Mouse (Mus musculus) forebrain, embryonic 14.5 days (tissue): Measurements from ENCODE around the gene Cpne4. TPM values are rescaled to one million over a fixed set of nuclear protein-coding genes. Genes with fewer than 3 reads are reported as not detected.

Experiments used
- ATAC-seq: fragments of 200-750 bp; cut with Nextera tagmentation; 2 replicates; pipeline ENCODE4 v1.8.0; 2017; ENCODE audit warnings: mild to moderate bottlenecking, moderate library complexity
- DNase-seq: peaks from one replicate; pipeline ENCODE4 v3.0.0-alpha.2; 2015; ENCODE audit warnings: low spot score
- H3K27ac ChIP-seq: fragments of 300-500 bp; sonication (generic); 2 replicates; pipeline ENCODE4 v1.5.1; 2014; ENCODE audit warnings: low read depth, mild to moderate bottlenecking, control low read depth, low read length, moderate library complexity
- H3K27me3 ChIP-seq: fragments of 300-500 bp; sonication (generic); replicated peaks from 2 replicates; pipeline ENCODE4 v1.6.1; 2014; ENCODE audit warnings: low read length, control low read depth, mixed read lengths; ENCODE audit not compliant: control insufficient read depth, insufficient read depth
- H3K36me3 ChIP-seq: fragments of 300-500 bp; sonication (generic); 2 replicates; pipeline ENCODE4 v1.6.1; 2014; ENCODE audit warnings: low read length, control low read depth; ENCODE audit not compliant: control insufficient read depth, insufficient read depth
- H3K4me1 ChIP-seq: fragments of 300-500 bp; sonication (generic); 2 replicates; pipeline ENCODE4 v1.6.1; 2014; ENCODE audit warnings: antibody characterized with exemption, low read length, control low read depth; ENCODE audit not compliant: control insufficient read depth, insufficient read depth
- H3K4me2 ChIP-seq: fragments of 300-500 bp; sonication (generic); 2 replicates; pipeline ENCODE4 v1.6.1; 2014; ENCODE audit warnings: mild to moderate bottlenecking, control low read depth, low read length
- H3K4me3 ChIP-seq: fragments of 300-500 bp; sonication (generic); 2 replicates; pipeline ENCODE4 v1.5.1; 2014; ENCODE audit warnings: low read depth, low read length, control low read depth
- H3K9ac ChIP-seq: fragments of 300-500 bp; sonication (generic); 2 replicates; pipeline ENCODE4 v1.6.1; 2014; ENCODE audit warnings: mild to moderate bottlenecking, low read length, control low read depth, moderate library complexity
- H3K9me3 ChIP-seq: fragments of 300-500 bp; sonication (generic); replicated peaks from 2 replicates; pipeline ENCODE4 v1.6.1; 2016; ENCODE audit warnings: low read length, control low read depth, mixed read lengths; ENCODE audit not compliant: control insufficient read depth
- WGBS: fragments of 180-500 bp; shearing (Covaris S2); extraction: QIAGEN DNeasy Blood & Tissue Kit; methylation state at CpG from one replicate; pipeline ENCODE4 v1.1.7; 2014; 5-methylcytosine and 5-hydroxymethylcytosine counted together
- polyA plus RNA-seq: library from polyadenylated mRNA; unstranded; fragments of >200 nt; fragmentation: Nextera tagmentation; extraction: Ambion mirVana; gene quantifications from 2 replicates; pipeline ENCODE4 v1.2.1, GENCODE M21; 2014

Gene Cpne4
- polyA plus RNA-seq, 1 experiment from 2014 or later, result 15.6 TPM

GRCm38 (mm10) chr9:105010721-105011120, 463.6 kb downstream of the Cpne4 start:
- H3K9me3 ChIP-seq, result no peaks in the 10 kb centered on the region
- no peak for DNase-seq

DNA sequence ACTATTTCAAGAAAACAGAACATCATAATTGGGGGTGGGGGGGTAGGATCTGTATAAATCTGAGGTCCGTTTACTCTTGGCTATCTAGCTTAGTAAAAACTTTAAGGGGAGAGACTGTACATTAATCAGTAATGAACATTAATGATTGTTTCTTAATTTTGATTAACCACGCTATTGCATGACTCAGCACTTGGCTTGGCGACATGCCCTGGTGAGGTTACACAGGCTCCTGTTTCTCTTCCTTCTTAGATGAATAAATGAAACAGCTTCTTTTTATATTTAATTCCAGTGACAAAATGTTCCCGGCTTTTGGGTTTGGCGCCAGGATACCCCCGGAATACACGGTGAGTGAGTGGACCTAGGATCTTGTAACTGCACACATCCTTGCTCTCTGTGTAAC, 471.1 kb downstream of the Cpne4 start:
- 88% methylated on average over 7 of the region's 7 CpGs for WGBS
- ATAC-seq, result no peak

More at GRCm38 (mm10) chr9:105010721-105011120, 463.6 kb downstream of the Cpne4 start:
- Histone ChIP-seq H3K4me2 (no peak overlapping the region), H3K4me1 (no peaks in the 10 kb centered on the region), H3K36me3 (no peaks in the 10 kb centered on the region), H3K9ac (no peak overlapping the region), H3K4me3 (no peak overlapping the region), H3K27me3 (no peaks in the 10 kb centered on the region), H3K27ac (no peak overlapping the region)
- no peak for ATAC-seq
- 33% methylated on average over 2 of the region's 2 CpGs for WGBS

DNA sequence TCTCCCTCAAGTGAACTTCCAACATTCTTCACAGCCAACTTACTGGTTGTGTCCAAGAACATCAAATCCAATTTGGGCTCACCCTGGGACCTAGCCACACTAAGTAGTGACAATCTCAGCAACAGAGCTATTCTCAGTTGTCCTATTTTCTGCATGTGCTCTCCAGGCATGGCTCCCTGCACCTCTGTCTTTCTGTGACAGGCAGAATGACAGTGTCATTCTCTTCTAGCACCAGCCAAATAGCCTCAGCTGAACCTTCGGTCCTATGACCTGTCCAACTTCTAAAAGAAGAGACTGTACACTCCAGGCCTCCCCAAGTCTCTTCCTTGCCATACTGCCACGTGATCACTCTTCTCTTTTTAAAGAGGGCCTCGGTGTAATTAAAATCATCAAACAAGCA, 481.2 kb downstream of the Cpne4 start:
- Histone ChIP-seq H3K4me3 (no peak overlapping the region), H3K4me2 (no peak overlapping the region), H3K27ac (no peak overlapping the region), H3K27me3 (no peaks in the 10 kb centered on the region), H3K36me3 (no peaks in the 10 kb centered on the region), H3K9me3 (no peaks in the 10 kb centered on the region), H3K9ac (no peak overlapping the region), H3K4me1 (no peaks in the 10 kb centered on the region)
- 75% methylated on average over 3 of the region's 3 CpGs for WGBS
- ATAC-seq, result no peak
- DNase-seq, result no peak

More for the DNA sequence above, 471.1 kb downstream of the Cpne4 start:
- DNase-seq, result no peak
- no peak overlapping the region for H3K4me2 ChIP-seq
- H3K9me3 ChIP-seq, result no peaks in the 10 kb centered on the region
- H3K4me1 ChIP-seq, result no peaks in the 10 kb centered on the region
- H3K27ac ChIP-seq, result no peak overlapping the region
- H3K4me3 ChIP-seq, result no peak overlapping the region
- H3K27me3 ChIP-seq, result no peaks in the 10 kb centered on the region
- no peaks in the 10 kb centered on the region for H3K36me3 ChIP-seq
- H3K9ac ChIP-seq, result no peak overlapping the region

- Histone ChIP-seq H3K27ac (no peak overlapping the region), H3K9ac (no peak overlapping the region), H3K9me3 (no peaks in the 10 kb centered on the region), H3K4me2 (no peak overlapping the region), H3K4me3 (no peak overlapping the region), H3K36me3 (no peaks in the 10 kb centered on the region), H3K27me3 (no peaks in the 10 kb centered on the region), H3K4me1 (no peaks in the 10 kb centered on the region)
- ATAC-seq (no peak), DNase-seq (peak; percentile 28)
- WGBS, result 56% methylated on average over 9 of the region's 9 CpGs
Observed at GRCm38 (mm10) chr9:105032572-105032971, 485.5 kb downstream of the Cpne4 start.

- no peaks in the 10 kb centered on the region for H3K4me1 ChIP-seq
- no peaks in the 10 kb centered on the region for H3K9me3 ChIP-seq
- WGBS, result 89% methylated on average over 7 of the region's 7 CpGs
- H3K27me3 ChIP-seq, result no peaks in the 10 kb centered on the region
- ATAC-seq (no peak), DNase-seq (no peak)
- H3K9ac ChIP-seq, result no peak overlapping the region
- no peak overlapping the region for H3K27ac ChIP-seq
- H3K36me3 ChIP-seq, result no peaks in the 10 kb centered on the region
- no peak overlapping the region for H3K4me3 ChIP-seq
- no peak overlapping the region for H3K4me2 ChIP-seq
Observed at GRCm38 (mm10) chr9:105033641-105034040, 486.6 kb downstream of the Cpne4 start.

- Histone ChIP-seq H3K4me3 (no peak overlapping the region), H3K27ac (no peak overlapping the region), H3K4me2 (no peak overlapping the region), H3K36me3 (no peaks in the 10 kb centered on the region), H3K9me3 (no peaks in the 10 kb centered on the region), H3K27me3 (no peaks in the 10 kb centered on the region), H3K9ac (no peak overlapping the region), H3K4me1 (no peaks in the 10 kb centered on the region)
- DNase-seq (no peak), ATAC-seq (no peak)
- WGBS, result 84% methylated on average over 3 of the region's 3 CpGs
Observed at GRCm38 (mm10) chr9:105037847-105038246, 490.8 kb downstream of the Cpne4 start.

DNA sequence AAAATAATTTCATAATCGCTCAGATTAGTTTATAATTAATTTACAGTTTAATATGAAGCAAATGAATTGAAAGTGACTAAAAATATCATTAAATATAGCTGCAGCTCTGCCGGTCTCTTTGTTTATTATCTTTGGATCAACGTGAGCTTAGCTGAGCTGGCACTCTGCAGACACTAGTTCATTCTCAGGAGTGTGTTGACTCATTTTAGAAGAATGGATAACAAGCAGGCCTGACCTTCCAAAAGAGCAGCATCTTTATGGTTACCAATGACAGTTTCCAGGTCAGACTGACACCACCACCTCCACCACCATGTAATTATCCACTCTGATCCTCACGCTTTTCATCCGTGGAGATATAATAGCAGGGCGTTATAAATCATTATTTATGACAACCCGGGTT, 498.9 kb downstream of the Cpne4 start:
- Histone ChIP-seq H3K9me3 (no peaks in the 10 kb centered on the region), H3K9ac (no peak overlapping the region), H3K4me3 (no peak overlapping the region), H3K36me3 (no peaks in the 10 kb centered on the region), H3K27me3 (no peaks in the 10 kb centered on the region; the same call in 1 of the 2 replicates), H3K4me1 (no peaks in the 10 kb centered on the region; the same call in 1 of the 2 replicates), H3K4me2 (no peak overlapping the region), H3K27ac (no peak overlapping the region)
- DNase-seq (no peak), ATAC-seq (no peak)
- 82% methylated on average over 7 of the region's 7 CpGs for WGBS

DNA sequence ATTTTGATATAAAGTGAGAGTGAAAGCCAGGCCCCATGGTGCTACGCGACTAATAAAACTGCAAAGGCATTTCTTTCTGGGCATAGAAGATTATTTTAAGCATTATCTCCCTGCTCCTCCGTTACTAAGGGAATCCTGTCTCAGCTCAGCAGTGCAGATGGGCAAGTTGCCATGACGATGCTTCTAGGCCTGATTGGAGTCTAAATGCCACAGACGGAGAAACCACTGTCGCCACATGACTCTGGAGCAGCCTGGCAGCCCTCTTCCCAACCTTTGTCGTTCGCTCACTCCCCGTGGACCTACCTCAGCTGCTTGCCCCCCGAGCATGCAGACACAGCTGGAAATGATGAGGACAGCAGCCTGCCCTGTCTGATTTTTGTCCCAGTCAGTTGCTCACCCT, 501.3 kb downstream of the Cpne4 start:
- DNase-seq (peak; percentile 76), ATAC-seq (peak; percentile 42; the same call in 1 of the 2 replicates)
- Histone ChIP-seq H3K9me3 (no peaks in the 10 kb centered on the region), H3K4me3 (no peak overlapping the region), H3K9ac (no peak overlapping the region), H3K4me2 (no peak overlapping the region), H3K27ac (peak overlapping the region; percentile 27; the same call in 1 of the 2 replicates), H3K36me3 (no peaks in the 10 kb centered on the region), H3K27me3 (no peaks in the 10 kb centered on the region; the same call in 1 of the 2 replicates), H3K4me1 (no peaks in the 10 kb centered on the region; the same call in 1 of the 2 replicates)
- WGBS, result 54% methylated on average over 10 of the region's 10 CpGs

- Histone ChIP-seq H3K4me2 (no peak overlapping the region), H3K9me3 (no peaks in the 10 kb centered on the region), H3K4me1 (peaks cover 3% of the 10 kb centered on the region; the same call in 1 of the 2 replicates), H3K9ac (no peak overlapping the region), H3K4me3 (no peak overlapping the region), H3K27me3 (no peaks in the 10 kb centered on the region; the same call in 1 of the 2 replicates), H3K27ac (no peak overlapping the region), H3K36me3 (no peaks in the 10 kb centered on the region)
- DNase-seq (no peak), ATAC-seq (no peak)
- WGBS, result 44% methylated on average over 2 of the region's 2 CpGs
Observed at GRCm38 (mm10) chr9:105049636-105050035, 502.6 kb downstream of the Cpne4 start.
